Mouse (Mus musculus): Measurements from ENCODE around the gene Rbm20. TPM values are rescaled to one million over a fixed set of nuclear protein-coding genes. Genes with fewer than 3 reads are reported as not detected.

The Rbm20 gene
- polyA plus RNA-seq, 1 experiment from 2014 or later, result 1.1 TPM

- no peak for ATAC-seq
- WGBS, result 55% methylated on average over 4 of the region's 4 CpGs
- H3K4me1 ChIP-seq (ENCODE audit: control insufficient read depth, insufficient read depth, low read length), result no peaks in the 10 kb centered on the region
- no peak overlapping the region for H3K4me3 ChIP-seq (ENCODE audit: low read length)
- no peak overlapping the region for H3K9ac ChIP-seq (ENCODE audit: low read depth, low read length)
- no peaks in the 10 kb centered on the region for H3K27me3 ChIP-seq (replicated peaks; ENCODE audit: control insufficient read depth, insufficient read depth, low read length)
- no peak overlapping the region for H3K4me2 ChIP-seq (ENCODE audit: low read depth, low read length)
- H3K9me3 ChIP-seq (ENCODE audit: control insufficient read depth, low read length), result no peaks in the 10 kb centered on the region
- no peaks in the 10 kb centered on the region for H3K36me3 ChIP-seq (ENCODE audit: control insufficient read depth, insufficient read depth, low read length)
- no peak overlapping the region for H3K27ac ChIP-seq (ENCODE audit: low read length)
Observed at GRCm38 (mm10) chr19:53710861-53711260, 33.8 kb downstream of the Rbm20 start.

- Histone ChIP-seq H3K4me3 (ENCODE audit: low read length) (no peak overlapping the region), H3K4me2 (ENCODE audit: low read depth, low read length) (no peak overlapping the region), H3K27ac (ENCODE audit: low read length) (no peak overlapping the region), H3K36me3 (ENCODE audit: control insufficient read depth, insufficient read depth, low read length) (no peaks in the 10 kb centered on the region), H3K4me1 (ENCODE audit: control insufficient read depth, insufficient read depth, low read length) (no peaks in the 10 kb centered on the region), H3K27me3 (replicated peaks; ENCODE audit: control insufficient read depth, insufficient read depth, low read length) (no peaks in the 10 kb centered on the region), H3K9ac (ENCODE audit: low read depth, low read length) (no peak overlapping the region), H3K9me3 (ENCODE audit: control insufficient read depth, low read length) (no peaks in the 10 kb centered on the region)
- no peak for ATAC-seq
- 22% methylated on average over 8 of the region's 8 CpGs for WGBS
Observed at GRCm38 (mm10) chr19:53711261-53711890, 34.3 kb downstream of the Rbm20 start.

- WGBS, result 71% methylated on average over 7 of the region's 7 CpGs
- Histone ChIP-seq H3K4me3 (ENCODE audit: low read length) (no peak overlapping the region), H3K4me2 (ENCODE audit: low read depth, low read length) (no peak overlapping the region)
Observed at GRCm38 (mm10) chr19:53712297-53713025, 35.4 kb downstream of the Rbm20 start.

GRCm38 (mm10) chr19:53713364-53713763 is 36.3 kb downstream of the Rbm20 start:
- no peak for ATAC-seq
- 63% methylated on average over 6 of the region's 6 CpGs for WGBS
- Histone ChIP-seq H3K27me3 (replicated peaks; ENCODE audit: control insufficient read depth, insufficient read depth, low read length) (no peaks in the 10 kb centered on the region), H3K9me3 (ENCODE audit: control insufficient read depth, low read length) (no peaks in the 10 kb centered on the region), H3K9ac (ENCODE audit: low read depth, low read length) (no peak overlapping the region), H3K4me3 (ENCODE audit: low read length) (no peak overlapping the region), H3K4me2 (ENCODE audit: low read depth, low read length) (no peak overlapping the region), H3K36me3 (ENCODE audit: control insufficient read depth, insufficient read depth, low read length) (no peaks in the 10 kb centered on the region), H3K27ac (ENCODE audit: low read length) (no peak overlapping the region), H3K4me1 (ENCODE audit: control insufficient read depth, insufficient read depth, low read length) (no peaks in the 10 kb centered on the region)

More at GRCm38 (mm10) chr19:53712297-53713025, 35.4 kb downstream of the Rbm20 start:
- H3K36me3 ChIP-seq (ENCODE audit: control insufficient read depth, insufficient read depth, low read length), result no peaks in the 10 kb centered on the region
- no peak overlapping the region for H3K27ac ChIP-seq (ENCODE audit: low read length)
- no peak overlapping the region for H3K9ac ChIP-seq (ENCODE audit: low read depth, low read length)
- ATAC-seq, result no peak
- H3K9me3 ChIP-seq (ENCODE audit: control insufficient read depth, low read length), result no peaks in the 10 kb centered on the region
- H3K27me3 ChIP-seq (replicated peaks; ENCODE audit: control insufficient read depth, insufficient read depth, low read length), result no peaks in the 10 kb centered on the region
- no peaks in the 10 kb centered on the region for H3K4me1 ChIP-seq (ENCODE audit: control insufficient read depth, insufficient read depth, low read length)

GRCm38 (mm10) chr19:53716469-53716868 is 39.4 kb downstream of the Rbm20 start:
- H3K9me3 ChIP-seq (ENCODE audit: control insufficient read depth, low read length), result no peaks in the 10 kb centered on the region
- H3K36me3 ChIP-seq (ENCODE audit: control insufficient read depth, insufficient read depth, low read length), result no peaks in the 10 kb centered on the region
- no peak overlapping the region for H3K4me2 ChIP-seq (ENCODE audit: low read depth, low read length)
- ATAC-seq, result no peak
- H3K4me1 ChIP-seq (ENCODE audit: control insufficient read depth, insufficient read depth, low read length), result no peaks in the 10 kb centered on the region
- no peaks in the 10 kb centered on the region for H3K27me3 ChIP-seq (replicated peaks; ENCODE audit: control insufficient read depth, insufficient read depth, low read length)
- H3K9ac ChIP-seq (ENCODE audit: low read depth, low read length), result no peak overlapping the region
- no peak overlapping the region for H3K27ac ChIP-seq (ENCODE audit: low read length)
- no peak overlapping the region for H3K4me3 ChIP-seq (ENCODE audit: low read length)
- WGBS, result 84% methylated on average over 7 of the region's 7 CpGs

GRCm38 (mm10) chr19:53717364-53717763 is 40.3 kb downstream of the Rbm20 start:
- H3K9me3 ChIP-seq (ENCODE audit: control insufficient read depth, low read length), result no peaks in the 10 kb centered on the region
- H3K27ac ChIP-seq (ENCODE audit: low read length), result no peak overlapping the region
- H3K36me3 ChIP-seq (ENCODE audit: control insufficient read depth, insufficient read depth, low read length), result no peaks in the 10 kb centered on the region
- no peak overlapping the region for H3K9ac ChIP-seq (ENCODE audit: low read depth, low read length)
- no peaks in the 10 kb centered on the region for H3K4me1 ChIP-seq (ENCODE audit: control insufficient read depth, insufficient read depth, low read length)
- ATAC-seq, result no peak
- H3K27me3 ChIP-seq (replicated peaks; ENCODE audit: control insufficient read depth, insufficient read depth, low read length), result no peaks in the 10 kb centered on the region
- H3K4me3 ChIP-seq (ENCODE audit: low read length), result no peak overlapping the region
- no peak overlapping the region for H3K4me2 ChIP-seq (ENCODE audit: low read depth, low read length)
- 88% methylated on average over 9 of the region's 9 CpGs for whole genome bisulfite sequencing

GRCm38 (mm10) chr19:53722186-53722585 is 45.1 kb downstream of the Rbm20 start:
- Histone ChIP-seq H3K9ac (ENCODE audit: low read depth, low read length) (no peak overlapping the region), H3K4me1 (ENCODE audit: control insufficient read depth, insufficient read depth, low read length) (no peaks in the 10 kb centered on the region), H3K27me3 (replicated peaks; ENCODE audit: control insufficient read depth, insufficient read depth, low read length) (no peaks in the 10 kb centered on the region), H3K4me2 (ENCODE audit: low read depth, low read length) (no peak overlapping the region), H3K36me3 (ENCODE audit: control insufficient read depth, insufficient read depth, low read length) (no peaks in the 10 kb centered on the region), H3K27ac (ENCODE audit: low read length) (no peak overlapping the region), H3K4me3 (ENCODE audit: low read length) (no peak overlapping the region), H3K9me3 (ENCODE audit: control insufficient read depth, low read length) (no peaks in the 10 kb centered on the region)
- no peak for ATAC-seq
- 90% methylated on average over 5 of the region's 5 CpGs for WGBS

GRCm38 (mm10) chr19:53724053-53724452 is 46.9 kb downstream of the Rbm20 start:
- Histone ChIP-seq H3K27me3 (replicated peaks; ENCODE audit: control insufficient read depth, insufficient read depth, low read length) (no peaks in the 10 kb centered on the region), H3K4me2 (ENCODE audit: low read depth, low read length) (no peak overlapping the region), H3K9me3 (ENCODE audit: control insufficient read depth, low read length) (no peaks in the 10 kb centered on the region), H3K4me1 (ENCODE audit: control insufficient read depth, insufficient read depth, low read length) (no peaks in the 10 kb centered on the region), H3K27ac (ENCODE audit: low read length) (no peak overlapping the region), H3K9ac (ENCODE audit: low read depth, low read length) (no peak overlapping the region), H3K36me3 (ENCODE audit: control insufficient read depth, insufficient read depth, low read length) (no peaks in the 10 kb centered on the region), H3K4me3 (ENCODE audit: low read length) (no peak overlapping the region)
- WGBS, result 84% methylated on average over 5 of the region's 5 CpGs
- ATAC-seq, result no peak

- Histone ChIP-seq H3K27ac (ENCODE audit: low read length) (no peak overlapping the region), H3K9ac (ENCODE audit: low read depth, low read length) (no peak overlapping the region), H3K4me3 (ENCODE audit: low read length) (no peak overlapping the region), H3K4me2 (ENCODE audit: low read depth, low read length) (no peak overlapping the region), H3K4me1 (ENCODE audit: control insufficient read depth, insufficient read depth, low read length) (no peaks in the 10 kb centered on the region), H3K36me3 (ENCODE audit: control insufficient read depth, insufficient read depth, low read length) (no peaks in the 10 kb centered on the region), H3K9me3 (ENCODE audit: control insufficient read depth, low read length) (no peaks in the 10 kb centered on the region), H3K27me3 (replicated peaks; ENCODE audit: control insufficient read depth, insufficient read depth, low read length) (no peaks in the 10 kb centered on the region)
- WGBS, result 33% methylated on average over 12 of the region's 12 CpGs
- no peak for ATAC-seq
Observed at GRCm38 (mm10) chr19:53726340-53726739, 49.2 kb downstream of the Rbm20 start.
